Mouse (Mus musculus) stomach, embryonic 14.5 days (tissue): Measurements from ENCODE around the gene Tuba1b. TPM values are rescaled to one million over a fixed set of nuclear protein-coding genes. Genes with fewer than 3 reads are reported as not detected.
"Not testable (repeated sequence)": the region's sequence is repeated elsewhere in the genome, so short reads cannot be mapped to it uniquely, and the experiment has no call there.

Source experiments
- ATAC-seq: fragments of 200-750 bp; cut with Nextera tagmentation; 2 replicates; pipeline ENCODE4 v1.8.0; 2017; ENCODE audit warnings: low read depth, moderate TSS enrichment; ENCODE audit not compliant: insufficient number of reproducible peaks, insufficient read depth, low FRiP score
- H3K27ac ChIP-seq: fragments of 300-500 bp; sonication (generic); 2 replicates; pipeline ENCODE4 v1.5.1; 2014; ENCODE audit warnings: mild to moderate bottlenecking, low read length, moderate library complexity, mixed read lengths
- H3K27me3 ChIP-seq: fragments of 300-500 bp; sonication (generic); 2 replicates; pipeline ENCODE4 v1.6.1; 2014; ENCODE audit warnings: low read length, control low read depth, mixed read lengths; ENCODE audit not compliant: control insufficient read depth, insufficient read depth
- H3K36me3 ChIP-seq: fragments of 300-500 bp; sonication (generic); 2 replicates; pipeline ENCODE4 v1.6.1; 2014; ENCODE audit warnings: mild to moderate bottlenecking, control low read depth, low read length, moderate library complexity, mixed read lengths; ENCODE audit not compliant: control insufficient read depth, insufficient read depth
- H3K4me1 ChIP-seq: fragments of 300-500 bp; sonication (generic); 2 replicates; pipeline ENCODE4 v1.6.1; 2014; ENCODE audit warnings: low read length, control low read depth, mixed read lengths; ENCODE audit not compliant: control insufficient read depth, insufficient read depth
- H3K4me2 ChIP-seq: fragments of 300-500 bp; sonication (generic); replicated peaks from 2 replicates; pipeline ENCODE4 v1.6.1; 2014; ENCODE audit warnings: low read depth, low read length, control low read depth
- H3K4me3 ChIP-seq: fragments of 300-500 bp; sonication (generic); 2 replicates; pipeline ENCODE4 v1.5.1; 2014; ENCODE audit warnings: low read depth, low read length, control low read depth
- H3K9ac ChIP-seq: fragments of 300-500 bp; sonication (generic); replicated peaks from 2 replicates; pipeline ENCODE4 v1.6.1; 2014; ENCODE audit warnings: low read depth, mild to moderate bottlenecking, control low read depth, low read length, moderate library complexity, mixed read lengths
- H3K9me3 ChIP-seq: fragments of 300-500 bp; sonication (generic); 2 replicates; pipeline ENCODE4 v1.6.1; 2016; ENCODE audit warnings: low read depth, low read length, control low read depth; ENCODE audit not compliant: control insufficient read depth
- WGBS: fragments of 180-500 bp; shearing (Covaris S2); extraction: QIAGEN DNeasy Blood & Tissue Kit; methylation state at CpG from one replicate; pipeline ENCODE4 v1.1.7; 2014; 5-methylcytosine and 5-hydroxymethylcytosine counted together
- polyA plus RNA-seq: library from polyadenylated mRNA; unstranded; fragments of >200 nt; fragmentation: Nextera tagmentation; extraction: Ambion mirVana; gene quantifications from 2 replicates; pipeline ENCODE4 v1.2.1, GENCODE M21; 2014

Gene Tuba1b
- polyA plus RNA-seq, 1 experiment from 2014 or later, result 1,685 TPM

- ATAC-seq, result no peak
- H3K9ac ChIP-seq, result no peak overlapping the region
- H3K4me2 ChIP-seq, result no peak overlapping the region
- no peaks in the 10 kb centered on the region for H3K27me3 ChIP-seq
- H3K27ac ChIP-seq, result no peak overlapping the region
- no peaks in the 10 kb centered on the region for H3K36me3 ChIP-seq
- no peaks in the 10 kb centered on the region for H3K9me3 ChIP-seq
- 48% methylated on average over 3 of the region's 3 CpGs for WGBS
- H3K4me1 ChIP-seq, result no peaks in the 10 kb centered on the region
- H3K4me3 ChIP-seq, result no peak overlapping the region
These were observed 11.8 kb downstream of the Tuba1b start for GRCm38 (mm10) chr15:98922581-98922980.

GRCm38 (mm10) chr15:98921510-98921909, 12.9 kb downstream of the Tuba1b start:
- Histone ChIP-seq H3K36me3 (no peaks in the 10 kb centered on the region), H3K27me3 (no peaks in the 10 kb centered on the region), H3K27ac (no peak overlapping the region), H3K9me3 (no peaks in the 10 kb centered on the region), H3K9ac (no peak overlapping the region), H3K4me3 (no peak overlapping the region), H3K4me1 (peaks cover 5% of the 10 kb centered on the region), H3K4me2 (no peak overlapping the region)
- ATAC-seq, result no peak
- 85% methylated on average over 5 of the region's 5 CpGs for WGBS

- 21% methylated on average over 8 of the region's 8 CpGs for whole genome bisulfite sequencing
- ATAC-seq, result not testable (repeated sequence)
- H3K9ac ChIP-seq, result peak overlapping the region; percentile 36
These were observed 15.9 kb downstream of the Tuba1b start for GRCm38 (mm10) chr15:98918499-98918895.

GRCm38 (mm10) chr15:98917538-98918498, 16.5 kb downstream of the Tuba1b start, which contains the start of gene Lmbr1l:
TSS of gene Lmbr1l (minus strand) at chr15:98918231.
- Histone ChIP-seq H3K4me1 (peaks cover 9% of the 10 kb centered on the region), H3K36me3 (peaks cover 7% of the 10 kb centered on the region; the same call in 1 of the 2 replicates), H3K4me2 (peak within 1 kb of the TSS; percentile 54), H3K27me3 (no peaks in the 10 kb centered on the region), H3K27ac (peak within 1 kb of the TSS; percentile 96), H3K9me3 (no peaks in the 10 kb centered on the region), H3K4me3 (peak within 1 kb of the TSS; percentile 53), H3K9ac (peak within 1 kb of the TSS; percentile 70)
- WGBS, result under 1% methylated on average over 75 of the region's 82 CpGs
- ATAC-seq, result peak; percentile 98

More at GRCm38 (mm10) chr15:98918499-98918895, 15.9 kb downstream of the Tuba1b start:
- Histone ChIP-seq H3K27ac (peak overlapping the region; percentile 33; the same call in 1 of the 2 replicates), H3K4me3 (peak overlapping the region; percentile 53), H3K4me2 (peak overlapping the region; percentile 54)
- not testable (repeated sequence) for H3K27me3 ChIP-seq, H3K4me1 ChIP-seq, H3K9me3 ChIP-seq, H3K36me3 ChIP-seq

GRCm38 (mm10) chr15:98917091-98917490, 17.3 kb downstream of the Tuba1b start:
- peak overlapping the region; percentile 70 for H3K9ac ChIP-seq
- under 1% methylated on average over 14 of the region's 14 CpGs for WGBS
- H3K4me2 ChIP-seq, result peak overlapping the region; percentile 54
- no peaks in the 10 kb centered on the region for H3K9me3 ChIP-seq
- peak overlapping the region; percentile 53 for H3K4me3 ChIP-seq
- H3K4me1 ChIP-seq, result peaks cover 9% of the 10 kb centered on the region
- no peak for ATAC-seq
- H3K36me3 ChIP-seq, result peaks cover 15% of the 10 kb centered on the region
- no peaks in the 10 kb centered on the region for H3K27me3 ChIP-seq
- H3K27ac ChIP-seq, result peak overlapping the region; percentile 96

GRCm38 (mm10) chr15:98916016-98916415, 18.3 kb downstream of the Tuba1b start:
- no peak overlapping the region for H3K27ac ChIP-seq
- 94% methylated on average over 4 of the region's 4 CpGs for WGBS
- no peaks in the 10 kb centered on the region for H3K27me3 ChIP-seq
- H3K36me3 ChIP-seq, result peaks cover 24% of the 10 kb centered on the region
- H3K4me2 ChIP-seq, result peak overlapping the region; percentile 54; the same call in 1 of the 2 replicates
- H3K9ac ChIP-seq, result no peak overlapping the region
- ATAC-seq, result no peak
- H3K9me3 ChIP-seq, result no peaks in the 10 kb centered on the region
- peaks cover 9% of the 10 kb centered on the region for H3K4me1 ChIP-seq
- no peak overlapping the region for H3K4me3 ChIP-seq

- H3K36me3 ChIP-seq, result peaks cover 30% of the 10 kb centered on the region
These were observed 19.5 kb downstream of the Tuba1b start for GRCm38 (mm10) chr15:98914903-98915302.

GRCm38 (mm10) chr15:98904692-98905091, 29.7 kb downstream of the Tuba1b start:
- Histone ChIP-seq H3K36me3 (peaks cover 9% of the 10 kb centered on the region), H3K4me3 (no peak overlapping the region), H3K9ac (no peak overlapping the region), H3K4me1 (no peaks in the 10 kb centered on the region), H3K4me2 (no peak overlapping the region), H3K9me3 (no peaks in the 10 kb centered on the region), H3K27ac (no peak overlapping the region), H3K27me3 (no peaks in the 10 kb centered on the region)
- no peak for ATAC-seq
- WGBS, result 24% methylated on average over 10 of the region's 10 CpGs

More at GRCm38 (mm10) chr15:98914903-98915302, 19.5 kb downstream of the Tuba1b start:
- Histone ChIP-seq H3K4me2 (no peak overlapping the region), H3K4me3 (no peak overlapping the region), H3K9me3 (no peaks in the 10 kb centered on the region), H3K27ac (no peak overlapping the region), H3K4me1 (peaks cover 9% of the 10 kb centered on the region), H3K27me3 (no peaks in the 10 kb centered on the region), H3K9ac (no peak overlapping the region)
- ATAC-seq, result no peak
- WGBS, result 91% methylated on average over 6 of the region's 6 CpGs
